25 mouse cellular contexts compared by ENCODE assay signal in the genomic region with DNA sequence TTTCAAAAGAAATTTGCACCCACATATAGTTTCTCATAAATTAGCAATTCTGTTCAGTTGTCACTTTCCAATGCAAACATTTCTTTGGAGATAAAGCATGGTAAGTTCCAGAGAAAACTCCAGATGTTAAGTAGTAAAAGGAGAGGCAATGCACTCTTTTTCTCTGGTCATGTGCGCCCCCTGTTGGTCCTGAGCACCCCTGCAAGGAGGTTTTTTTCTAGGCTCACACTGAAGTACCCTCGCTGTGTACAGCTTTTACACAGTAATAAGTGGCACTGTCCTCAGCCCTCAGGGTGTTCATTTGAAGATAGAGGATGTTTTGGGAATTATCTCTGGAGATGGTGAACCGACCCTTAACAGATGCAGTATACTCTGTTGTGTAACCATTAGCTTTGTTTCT.
A peak's percentile ranks its signal among the peaks of the same experiment; 100 is the strongest.
DNase-seq lines count a peak whose midpoint lies in the region; ATAC-seq and TF ChIP-seq lines count a peak whose summit lies in the region.
"Had no signal": no experiment of that assay in that cellular context is flagged by ENCODE, and none has a peak within 500 bp of the region (broad histone marks: within the 10 kb centered on the region; RNA-seq: fewer than 3 reads in every experiment).

No protein-coding gene starts in this region.

- H3K27ac ChIP-seq in kidney, adult 2 months (ENCODE audit: insufficient read depth, low read depth, low read length), result no peak overlapping the region
- H3K27ac ChIP-seq in ES-Bruce4 (ENCODE audit: insufficient read depth, low read length), result no peak overlapping the region
- H3K27ac ChIP-seq in intestine, embryonic 16.5 days (ENCODE audit: low read length), result no peak overlapping the region
- H3K27ac ChIP-seq in gastrocnemius, adult 2 months, result no peak overlapping the region
- H3K27ac ChIP-seq: embryonic facial prominence, embryonic 10.5 days; left cerebral cortex, adult 2 months; midbrain, embryonic 13.5 days; neural tube, embryonic 15.5 days had no signal

- H3K9ac ChIP-seq in ES-Bruce4 (ENCODE audit: low read depth, poor library complexity, severe bottlenecking), result no peak overlapping the region
- no peak overlapping the region for H3K9ac ChIP-seq in intestine, embryonic 16.5 days (ENCODE audit: low read depth, low read length)
- H3K9ac ChIP-seq: midbrain, embryonic 13.5 days; neural tube, embryonic 15.5 days had no signal

- H3K9me3 ChIP-seq in ES-Bruce4 (replicated peaks; ENCODE audit: control insufficient read depth, insufficient read depth, low read length, poor library complexity, severe bottlenecking), result no peaks in the 10 kb centered on the region
- 0 out of 2 replicates have a peak, but pooled peaks cover 6% of the 10 kb centered on the region for H3K9me3 ChIP-seq in intestine, embryonic 16.5 days (ENCODE audit: control insufficient read depth, low read length)

- no peaks in the 10 kb centered on the region for H3K36me3 ChIP-seq in kidney, adult 2 months (ENCODE audit: control insufficient read depth, insufficient read depth, low read length)
- H3K36me3 ChIP-seq in ES-Bruce4 (ENCODE audit: control insufficient read depth, insufficient read depth, low read length, poor library complexity, severe bottlenecking), result no peaks in the 10 kb centered on the region
- no peaks in the 10 kb centered on the region for H3K36me3 ChIP-seq in intestine, embryonic 16.5 days (ENCODE audit: control insufficient read depth, insufficient read depth, low read length)
- H3K36me3 ChIP-seq: embryonic facial prominence, embryonic 10.5 days; midbrain, embryonic 13.5 days; neural tube, embryonic 15.5 days had no signal

- TF ChIP-seq POLR2A in kidney, adult 2 months (IDR thresholded peaks at IDR 0.05; ENCODE audit: low read depth, low read length), result no peak
- no peak for TF ChIP-seq POLR2A in ES-Bruce4 (IDR thresholded peaks at IDR 0.05; ENCODE audit: insufficient read depth, low read length)

- DNase-seq in kidney, adult 2 months, result no peak
- DNase-seq in kidney, postnatal 10 days, result no peak
- peak; percentile 20 for DNase-seq in induced T-regulatory cell, adult 2 months (ENCODE audit: low read depth)
- peak; percentile 6 for DNase-seq in thymus, postnatal 0 days (ENCODE audit: low spot score)
- no peak for DNase-seq in testis, postnatal 10 days (ENCODE audit: low spot score)
- DNase-seq in gastrocnemius, adult 2 months, result no peak
- DNase-seq: adrenal gland, postnatal 10 days; cerebellum, adult 11-12 months; cerebellum, postnatal 25 days; gastrocnemius, postnatal 25 days; kidney, adult 11 months; left cerebral cortex, postnatal 4 days; liver; lung, adult 18-20 months; lung, postnatal 4 days; right cerebral cortex, postnatal 14 days had no signal

- no peak overlapping the region for H3K4me2 ChIP-seq in intestine, embryonic 16.5 days (ENCODE audit: low read depth, low read length)
- H3K4me2 ChIP-seq: midbrain, embryonic 13.5 days; neural tube, embryonic 15.5 days had no signal

- H3K4me3 ChIP-seq in kidney, adult 2 months (ENCODE audit: insufficient read depth, low read depth, low read length), result no peak overlapping the region
- H3K4me3 ChIP-seq in ES-Bruce4 (ENCODE audit: low read depth, low read length), result no peak overlapping the region
- H3K4me3 ChIP-seq in intestine, embryonic 16.5 days (ENCODE audit: low read length), result no peak overlapping the region
- H3K4me3 ChIP-seq in gastrocnemius, adult 2 months, result no peak overlapping the region
- H3K4me3 ChIP-seq: embryonic facial prominence, embryonic 10.5 days; left cerebral cortex, adult 2 months; midbrain, embryonic 13.5 days; myocyte; neural tube, embryonic 15.5 days had no signal

- TF ChIP-seq CTCF in kidney, adult 2 months (conservative IDR thresholded peaks at IDR 0.05; ENCODE audit: insufficient read depth, insufficient read length, low read depth, low read length), result 0 out of 2 replicates have a peak, but pooled peaks have one; percentile 8
- TF ChIP-seq CTCF in ES-Bruce4 (IDR thresholded peaks at IDR 0.05; ENCODE audit: low read depth, low read length), result peak; percentile 63
- TF ChIP-seq CTCF in gastrocnemius, adult 2 months (IDR thresholded peaks at IDR 0.05), result no peak

- WGBS in kidney, adult 2 months, result 17% methylated on average over 3 of the region's 3 CpGs
- 25% methylated on average over 3 of the region's 3 CpGs for WGBS in intestine, embryonic 16.5 days

- H3K4me1 ChIP-seq in kidney, adult 2 months (ENCODE audit: control insufficient read depth, insufficient read depth, low read length), result no peaks in the 10 kb centered on the region
- no peaks in the 10 kb centered on the region for H3K4me1 ChIP-seq in ES-Bruce4 (ENCODE audit: control insufficient read depth, insufficient read depth, low read length)
- no peaks in the 10 kb centered on the region for H3K4me1 ChIP-seq in intestine, embryonic 16.5 days (ENCODE audit: control insufficient read depth, insufficient read depth, low read length)
- H3K4me1 ChIP-seq: embryonic facial prominence, embryonic 10.5 days; midbrain, embryonic 13.5 days; neural tube, embryonic 15.5 days had no signal

- no peaks in the 10 kb centered on the region for H3K27me3 ChIP-seq in kidney, adult 2 months (replicated peaks; ENCODE audit: control insufficient read depth, insufficient read depth, low read length)
- H3K27me3 ChIP-seq in ES-Bruce4 (ENCODE audit: control insufficient read depth, insufficient read depth, low read length, poor library complexity, severe bottlenecking), result no peaks in the 10 kb centered on the region
- H3K27me3 ChIP-seq in intestine, embryonic 16.5 days (replicated peaks; ENCODE audit: control insufficient read depth, insufficient read depth, low read length), result no peaks in the 10 kb centered on the region
- H3K27me3 ChIP-seq: midbrain, embryonic 13.5 days; neural tube, embryonic 15.5 days had no signal

- no peak for TF ChIP-seq EP300 in ES-Bruce4 (IDR thresholded peaks at IDR 0.05; ENCODE audit: insufficient read depth, low read depth, low read length)

- ATAC-seq in intestine, embryonic 16.5 days, result no peak
- ATAC-seq: activated CD4-positive, CD25-positive, alpha-beta regulatory T cell, adult 4 months; hindbrain, embryonic 16.5 days; midbrain, embryonic 13.5 days had no signal

- intact Hi-C loops in gastrocnemius, adult 2 months (cut with DNase I), result no loop called here

Comparison
In these comparisons a context has a peak if more than half of its experiments do, and no peak if none do; other contexts are left out.
1. DNase-seq: peak in induced T-regulatory cell, adult 2 months (single experiment) and thymus, postnatal 0 days (single experiment); none in kidney, adult 2 months (single experiment), kidney, postnatal 10 days (single experiment), testis, postnatal 10 days (single experiment) and gastrocnemius, adult 2 months (single experiment).